Mouse (Mus musculus) cerebellum, adult 2 months (tissue): ENCODE measurements at regions not wholly inside any gene's neighbourhood (a gene's known extent, or its start where the extent isn't known, plus 50 kb on each side); places are given as distances from the start of the nearest gene placed in this dataset.

Experiments
- DNase-seq, 2 experiments: peaks; one replicate each; pipeline ENCODE4 v3.0.0; 2021
- H3K27ac ChIP-seq: fragments of 200-500 bp; 2 replicates; pipeline ENCODE4 v1.5.1; 2012; ENCODE audit warnings: low read length, control low read depth, inconsistent platforms; ENCODE audit not compliant: insufficient read depth
- H3K27me3 ChIP-seq: fragments of 200-500 bp; 2 replicates; pipeline ENCODE4 v1.6.1; 2012; ENCODE audit warnings: inconsistent platforms, mild to moderate bottlenecking, low read length, moderate library complexity; ENCODE audit not compliant: control insufficient read depth, insufficient read depth
- H3K4me1 ChIP-seq: fragments of 200-500 bp; 2 replicates; pipeline ENCODE4 v1.6.1; 2011; ENCODE audit warnings: low read length; ENCODE audit not compliant: control insufficient read depth, insufficient read depth
- H3K4me3 ChIP-seq: fragments of 200-500 bp; replicated peaks from 2 replicates; pipeline ENCODE3; 2011; ENCODE audit warnings: mild to moderate bottlenecking, low read depth, low read length, control low read depth; ENCODE audit not compliant: insufficient read depth
- CTCF ChIP-seq: fragments of 200-500 bp; IDR thresholded peaks from 2 replicates; pipeline ENCODE4 v1.5.1; 2011; ENCODE audit warnings: low read depth, mild to moderate bottlenecking, control low read depth, low read length, moderate library complexity, borderline replicate concordance; ENCODE audit not compliant: insufficient read depth
- POLR2A ChIP-seq: fragments of 200-500 bp; IDR thresholded peaks from 2 replicates; pipeline ENCODE4 v1.6.1; 2011; ENCODE audit warnings: low read length, control low read depth, borderline replicate concordance; ENCODE audit not compliant: insufficient read depth
- WGBS: fragments of 180-500 bp; shearing (Covaris S2); methylation state at CpG from one replicate; pipeline ENCODE4 v1.1.7; 2018; 5-methylcytosine and 5-hydroxymethylcytosine counted together

- no peaks in the 10 kb centered on the region for H3K4me1 ChIP-seq
- H3K27ac ChIP-seq = no peak overlapping the region
- H3K4me3 ChIP-seq = no peak overlapping the region
- WGBS = 51% methylated on average over 8 of the region's 8 CpGs
- no peak for TF ChIP-seq POLR2A
- no peak for TF ChIP-seq CTCF
- no peaks in the 10 kb centered on the region for H3K27me3 ChIP-seq
- no peak for DNase-seq
Observed at GRCm38 (mm10) chr2:92860502-92861197, 54.2 kb upstream of the Syt13 start.
